Mouse (Mus musculus): Measurements from ENCODE around the gene Robo1. TPM values are rescaled to one million over a fixed set of nuclear protein-coding genes. Genes with fewer than 3 reads are reported as not detected.

Robo1 gene
- polyA plus RNA-seq, 1 experiment from 2014 or later = 91.8 TPM

GRCm38 (mm10) chr16:72639332-72639940 is 331.3 kb downstream of the Robo1 start:
- H3K27ac ChIP-seq (replicated peaks; ENCODE audit: low read depth, low read length) = no peak overlapping the region
- H3K36me3 ChIP-seq (ENCODE audit: control insufficient read depth, insufficient read depth, low read length) = no peaks in the 10 kb centered on the region
- no peak overlapping the region for H3K4me2 ChIP-seq (ENCODE audit: low read length)
- H3K4me3 ChIP-seq (replicated peaks; ENCODE audit: low read depth, low read length) = no peak overlapping the region
- no peak overlapping the region for H3K9ac ChIP-seq (replicated peaks; ENCODE audit: low read length)
- no peaks in the 10 kb centered on the region for H3K27me3 ChIP-seq (ENCODE audit: control insufficient read depth, insufficient read depth, low read length)
- no peaks in the 10 kb centered on the region for H3K4me1 ChIP-seq (ENCODE audit: control insufficient read depth, insufficient read depth, low read length)
- DNase-seq (no peak), ATAC-seq (ENCODE audit: low FRiP score, low TSS enrichment) (no peak)
- H3K9me3 ChIP-seq (ENCODE audit: control insufficient read depth, low read length) = no peaks in the 10 kb centered on the region
- WGBS = 88% methylated on average over 8 of the region's 8 CpGs

- 73% methylated on average over 9 of the region's 9 CpGs for WGBS
- H3K27me3 ChIP-seq (ENCODE audit: control insufficient read depth, insufficient read depth, low read length) = no peaks in the 10 kb centered on the region
- 0 out of 2 replicates have a peak, but pooled peaks cover 3% of the 10 kb centered on the region for H3K4me1 ChIP-seq (ENCODE audit: control insufficient read depth, insufficient read depth, low read length)
- no peak overlapping the region for H3K4me3 ChIP-seq (replicated peaks; ENCODE audit: low read depth, low read length)
- H3K9me3 ChIP-seq (ENCODE audit: control insufficient read depth, low read length) = no peaks in the 10 kb centered on the region
- H3K4me2 ChIP-seq (ENCODE audit: low read length) = no peak overlapping the region
- no peak overlapping the region for H3K27ac ChIP-seq (replicated peaks; ENCODE audit: low read depth, low read length)
- ATAC-seq (ENCODE audit: low FRiP score, low TSS enrichment) (no peak), DNase-seq (no peak)
- H3K36me3 ChIP-seq (ENCODE audit: control insufficient read depth, insufficient read depth, low read length) = no peaks in the 10 kb centered on the region
- no peak overlapping the region for H3K9ac ChIP-seq (replicated peaks; ENCODE audit: low read length)
These were observed 333.1 kb downstream of the Robo1 start for GRCm38 (mm10) chr16:72640932-72641811.

- H3K4me2 ChIP-seq (ENCODE audit: low read length) = no peak overlapping the region
These were observed 337.8 kb downstream of the Robo1 start for GRCm38 (mm10) chr16:72645890-72646289.

GRCm38 (mm10) chr16:72649314-72649713 is 341.2 kb downstream of the Robo1 start:
- Histone ChIP-seq H3K27me3 (ENCODE audit: control insufficient read depth, insufficient read depth, low read length) (no peaks in the 10 kb centered on the region), H3K4me1 (ENCODE audit: control insufficient read depth, insufficient read depth, low read length) (0 out of 2 replicates have a peak, but pooled peaks cover 3% of the 10 kb centered on the region), H3K4me2 (ENCODE audit: low read length) (no peak overlapping the region), H3K4me3 (replicated peaks; ENCODE audit: low read depth, low read length) (no peak overlapping the region), H3K36me3 (ENCODE audit: control insufficient read depth, insufficient read depth, low read length) (no peaks in the 10 kb centered on the region), H3K9ac (replicated peaks; ENCODE audit: low read length) (no peak overlapping the region), H3K27ac (replicated peaks; ENCODE audit: low read depth, low read length) (no peak overlapping the region), H3K9me3 (ENCODE audit: control insufficient read depth, low read length) (no peaks in the 10 kb centered on the region)
- DNase-seq (peak; percentile 81), ATAC-seq (ENCODE audit: low FRiP score, low TSS enrichment) (no peak; the same call in 1 of the 2 replicates)
- WGBS = 46% methylated on average over 4 of the region's 4 CpGs

More at GRCm38 (mm10) chr16:72645890-72646289, 337.8 kb downstream of the Robo1 start:
- H3K27ac ChIP-seq (replicated peaks; ENCODE audit: low read depth, low read length) = no peak overlapping the region
- no peaks in the 10 kb centered on the region for H3K36me3 ChIP-seq (ENCODE audit: control insufficient read depth, insufficient read depth, low read length)
- H3K27me3 ChIP-seq (ENCODE audit: control insufficient read depth, insufficient read depth, low read length) = no peaks in the 10 kb centered on the region
- H3K9me3 ChIP-seq (ENCODE audit: control insufficient read depth, low read length) = no peaks in the 10 kb centered on the region
- H3K4me3 ChIP-seq (replicated peaks; ENCODE audit: low read depth, low read length) = no peak overlapping the region
- 0 out of 2 replicates have a peak, but pooled peaks cover 3% of the 10 kb centered on the region for H3K4me1 ChIP-seq (ENCODE audit: control insufficient read depth, insufficient read depth, low read length)
- DNase-seq (no peak), ATAC-seq (ENCODE audit: low FRiP score, low TSS enrichment) (no peak)
- 41% methylated on average over 8 of the region's 8 CpGs for WGBS
- H3K9ac ChIP-seq (replicated peaks; ENCODE audit: low read length) = no peak overlapping the region

- H3K36me3 ChIP-seq (ENCODE audit: control insufficient read depth, insufficient read depth, low read length) = no peaks in the 10 kb centered on the region
- DNase-seq (no peak), ATAC-seq (ENCODE audit: low FRiP score, low TSS enrichment) (no peak)
- H3K27ac ChIP-seq (replicated peaks; ENCODE audit: low read depth, low read length) = no peak overlapping the region
- H3K9ac ChIP-seq (replicated peaks; ENCODE audit: low read length) = no peak overlapping the region
- no peak overlapping the region for H3K4me3 ChIP-seq (replicated peaks; ENCODE audit: low read depth, low read length)
- H3K4me2 ChIP-seq (ENCODE audit: low read length) = no peak overlapping the region
- H3K27me3 ChIP-seq (ENCODE audit: control insufficient read depth, insufficient read depth, low read length) = no peaks in the 10 kb centered on the region
- no peaks in the 10 kb centered on the region for H3K4me1 ChIP-seq (ENCODE audit: control insufficient read depth, insufficient read depth, low read length)
- 82% methylated on average over 9 of the region's 9 CpGs for WGBS
- H3K9me3 ChIP-seq (ENCODE audit: control insufficient read depth, low read length) = no peaks in the 10 kb centered on the region
These were observed 347.3 kb downstream of the Robo1 start for GRCm38 (mm10) chr16:72655411-72655810.

- Histone ChIP-seq H3K4me2 (ENCODE audit: low read length) (peak overlapping the region; percentile 81), H3K4me1 (ENCODE audit: control insufficient read depth, insufficient read depth, low read length) (peaks cover 17% of the 10 kb centered on the region), H3K27ac (replicated peaks; ENCODE audit: low read depth, low read length) (peak overlapping the region; percentile 83), H3K36me3 (ENCODE audit: control insufficient read depth, insufficient read depth, low read length) (no peaks in the 10 kb centered on the region), H3K9me3 (ENCODE audit: control insufficient read depth, low read length) (no peaks in the 10 kb centered on the region), H3K27me3 (ENCODE audit: control insufficient read depth, insufficient read depth, low read length) (no peaks in the 10 kb centered on the region), H3K9ac (replicated peaks; ENCODE audit: low read length) (peak overlapping the region; percentile 73), H3K4me3 (replicated peaks; ENCODE audit: low read depth, low read length) (peak overlapping the region; percentile 74)
- ATAC-seq (ENCODE audit: low FRiP score, low TSS enrichment) = peak; percentile 89
- WGBS = under 1% methylated on average over 26 of the region's 26 CpGs
- DNase-seq = peak; percentile 89
These were observed 354.8 kb downstream of the Robo1 start for GRCm38 (mm10) chr16:72662837-72663350.

- H3K9me3 ChIP-seq (ENCODE audit: control insufficient read depth, low read length) = no peaks in the 10 kb centered on the region
- peaks cover 21% of the 10 kb centered on the region for H3K4me1 ChIP-seq (ENCODE audit: control insufficient read depth, insufficient read depth, low read length)
- ATAC-seq (ENCODE audit: low FRiP score, low TSS enrichment) (peak; percentile 75), DNase-seq (peak; percentile 79)
- peak overlapping the region; percentile 73 for H3K9ac ChIP-seq (replicated peaks; ENCODE audit: low read length)
- H3K36me3 ChIP-seq (ENCODE audit: control insufficient read depth, insufficient read depth, low read length) = no peaks in the 10 kb centered on the region
- H3K4me3 ChIP-seq (replicated peaks; ENCODE audit: low read depth, low read length) = peak overlapping the region; percentile 74
- H3K27me3 ChIP-seq (ENCODE audit: control insufficient read depth, insufficient read depth, low read length) = no peaks in the 10 kb centered on the region
- H3K4me2 ChIP-seq (ENCODE audit: low read length) = peak overlapping the region; percentile 81
- H3K27ac ChIP-seq (replicated peaks; ENCODE audit: low read depth, low read length) = peak overlapping the region; percentile 83
- under 1% methylated on average over 55 of the region's 55 CpGs for WGBS
These were observed 355.5 kb downstream of the Robo1 start for GRCm38 (mm10) chr16:72663351-72664232.

- H3K27ac ChIP-seq (replicated peaks; ENCODE audit: low read depth, low read length) = peak overlapping the region; percentile 83
- H3K36me3 ChIP-seq (ENCODE audit: control insufficient read depth, insufficient read depth, low read length) = no peaks in the 10 kb centered on the region
- H3K27me3 ChIP-seq (ENCODE audit: control insufficient read depth, insufficient read depth, low read length) = no peaks in the 10 kb centered on the region
- 0 out of 2 replicates have a peak, but pooled peaks have one; percentile 29 for ATAC-seq (ENCODE audit: low FRiP score, low TSS enrichment)
- peak overlapping the region; percentile 81 for H3K4me2 ChIP-seq (ENCODE audit: low read length)
- WGBS = under 1% methylated on average over 12 of the region's 12 CpGs
- peak overlapping the region; percentile 74 for H3K4me3 ChIP-seq (replicated peaks; ENCODE audit: low read depth, low read length)
- peak; percentile 43 for DNase-seq
- no peaks in the 10 kb centered on the region for H3K9me3 ChIP-seq (ENCODE audit: control insufficient read depth, low read length)
- H3K9ac ChIP-seq (replicated peaks; ENCODE audit: low read length) = peak overlapping the region; percentile 73
- peaks cover 21% of the 10 kb centered on the region for H3K4me1 ChIP-seq (ENCODE audit: control insufficient read depth, insufficient read depth, low read length)
These were observed 356.1 kb downstream of the Robo1 start for GRCm38 (mm10) chr16:72664233-72664613.

Measured in midbrain, embryonic 14.5 days (tissue).